Mouse (Mus musculus): ENCODE data around the gene Calm4. TPM values are rescaled to one million over a fixed set of nuclear protein-coding genes. Genes with fewer than 3 reads are reported as not detected.
"Not testable (repeated sequence)": the region's sequence is repeated elsewhere in the genome, so short reads cannot be mapped to it uniquely, and the experiment has no call there.

Gene Calm4
- total RNA-seq, 2 experiments from 2014 or later, result not detected

DNA sequence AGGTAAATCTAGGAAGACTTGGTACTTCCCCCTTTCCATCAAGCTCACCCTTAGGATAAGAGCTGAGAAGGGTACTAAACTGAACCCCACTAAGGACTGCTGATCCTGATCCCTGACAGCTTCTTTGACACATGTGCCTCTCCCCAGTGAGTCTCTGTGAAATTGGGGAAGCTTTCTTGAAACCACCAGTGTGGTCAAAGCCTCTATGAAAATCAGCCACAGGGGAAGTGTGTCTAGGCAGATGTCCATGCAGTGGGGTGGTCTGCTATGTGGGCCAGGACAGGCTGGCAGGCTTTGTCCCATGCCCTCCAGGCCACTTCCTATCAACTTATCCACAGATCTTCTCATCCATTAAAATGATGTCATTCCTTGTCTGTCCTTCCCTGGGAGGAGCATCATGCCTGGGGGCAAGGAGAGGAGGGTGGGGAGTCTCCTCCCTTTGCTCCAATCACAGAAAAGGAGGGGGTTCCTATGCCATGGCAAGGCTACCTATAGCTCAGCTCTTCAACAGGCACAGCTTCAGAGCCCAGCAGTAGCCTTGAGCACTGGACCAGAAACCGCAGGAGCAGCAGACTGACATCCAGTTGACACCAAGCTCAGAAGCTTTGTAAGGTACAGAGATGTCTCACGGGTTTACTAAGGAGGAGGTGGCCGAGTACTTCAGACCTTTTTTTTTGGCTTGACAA lies 16.2 kb downstream of the Calm4 start, which contains the start of gene Calm5:
Calm5 (plus strand) TSS at position 526 of the 686 bp plus-strand sequence.
- DNase-seq (ENCODE audit: low spot score in 2 of 2); intact Hi-C loops (cut with DNase I): not testable (repeated sequence)

DNA sequence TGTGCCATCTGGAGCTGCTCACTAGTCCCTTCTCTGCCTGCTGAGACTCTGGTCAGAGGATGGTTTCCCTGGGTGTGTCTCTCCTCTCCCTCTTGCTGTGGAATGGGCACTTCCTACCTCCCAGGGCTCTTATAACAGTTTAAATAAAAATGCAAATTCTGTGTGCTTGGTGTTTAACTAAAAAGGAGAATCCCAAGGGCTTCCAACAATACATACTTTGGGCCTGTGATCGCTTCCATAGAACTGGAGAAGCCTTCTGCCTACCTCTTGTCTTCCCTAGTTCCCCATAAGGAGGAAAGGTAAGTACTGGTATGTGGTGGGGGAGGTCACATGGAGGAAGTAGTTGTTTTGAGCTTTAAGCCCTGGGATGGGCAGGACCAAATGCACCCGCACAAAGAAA lies 17.3 kb downstream of the Calm4 start:
- DNase-seq (ENCODE audit: low spot score in 2 of 2), result no peak
- intact Hi-C loops (cut with DNase I), result no loop called here

DNA sequence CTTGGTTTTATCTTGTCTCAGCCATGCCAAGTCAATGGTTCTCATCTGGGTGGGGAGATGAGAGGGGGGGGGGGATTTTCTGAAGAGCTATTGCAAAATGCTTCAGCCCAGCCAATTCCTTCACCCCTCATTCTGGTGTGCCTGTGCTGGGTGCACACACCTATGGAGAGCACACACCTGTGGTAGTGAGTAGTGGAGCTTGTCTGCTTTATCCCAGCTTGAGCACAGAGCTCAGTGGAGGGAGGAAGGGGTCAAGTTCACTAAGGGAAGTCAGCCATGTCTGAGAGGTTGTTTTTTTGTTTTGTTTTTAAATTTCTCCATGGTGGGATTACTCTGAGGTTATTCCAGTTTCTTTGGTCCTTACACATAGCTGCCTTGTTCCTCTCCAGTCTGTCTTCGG lies 18.7 kb downstream of the Calm4 start:
- no peak for DNase-seq (ENCODE audit: low spot score in 2 of 2)
- intact Hi-C loops (cut with DNase I), result no loop called here

DNA sequence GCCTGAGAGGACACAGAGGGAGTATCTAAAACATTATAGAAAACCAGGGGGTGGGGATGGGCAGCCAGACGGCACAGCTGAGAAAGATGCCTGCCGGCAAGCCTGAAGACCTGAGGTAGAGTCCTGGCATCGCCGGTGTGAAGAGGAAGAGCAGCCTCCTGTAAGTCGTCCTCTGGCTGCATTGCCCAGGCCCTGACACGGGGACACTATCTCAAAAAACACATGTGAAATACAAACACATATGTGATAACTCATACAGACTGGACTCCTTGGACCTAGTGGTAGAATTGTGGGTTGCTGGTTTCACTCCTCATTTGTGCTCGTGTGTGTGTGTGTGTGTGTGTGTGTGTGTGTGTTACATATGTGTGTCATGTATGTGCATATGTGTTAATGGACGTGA lies 23.7 kb downstream of the Calm4 start:
- intact Hi-C loops (cut with DNase I), result no loop called here
- DNase-seq (ENCODE audit: low spot score in 2 of 2), result no peak

DNA sequence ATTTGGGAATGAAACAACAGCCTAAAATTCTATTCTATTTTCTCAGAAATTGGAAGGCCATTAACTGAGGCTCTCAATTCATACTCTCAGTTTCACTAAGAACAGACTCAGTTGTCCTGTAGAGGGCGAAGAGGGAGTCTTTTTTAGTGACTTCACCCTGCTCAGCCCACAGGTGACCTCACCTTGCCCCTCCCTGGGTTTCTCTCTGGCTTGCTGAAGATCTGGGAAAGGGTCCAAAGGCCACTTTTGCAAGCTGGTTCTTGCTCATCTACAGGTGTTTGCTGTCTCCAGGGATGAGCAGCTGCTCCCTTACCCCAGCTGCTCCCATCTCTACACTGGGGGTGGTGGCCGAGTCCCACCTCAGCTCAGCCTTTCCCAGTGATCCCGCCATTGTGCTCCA lies 24.8 kb downstream of the Calm4 start:
- DNase-seq (ENCODE audit: low spot score in 2 of 2), result no peak

DNA sequence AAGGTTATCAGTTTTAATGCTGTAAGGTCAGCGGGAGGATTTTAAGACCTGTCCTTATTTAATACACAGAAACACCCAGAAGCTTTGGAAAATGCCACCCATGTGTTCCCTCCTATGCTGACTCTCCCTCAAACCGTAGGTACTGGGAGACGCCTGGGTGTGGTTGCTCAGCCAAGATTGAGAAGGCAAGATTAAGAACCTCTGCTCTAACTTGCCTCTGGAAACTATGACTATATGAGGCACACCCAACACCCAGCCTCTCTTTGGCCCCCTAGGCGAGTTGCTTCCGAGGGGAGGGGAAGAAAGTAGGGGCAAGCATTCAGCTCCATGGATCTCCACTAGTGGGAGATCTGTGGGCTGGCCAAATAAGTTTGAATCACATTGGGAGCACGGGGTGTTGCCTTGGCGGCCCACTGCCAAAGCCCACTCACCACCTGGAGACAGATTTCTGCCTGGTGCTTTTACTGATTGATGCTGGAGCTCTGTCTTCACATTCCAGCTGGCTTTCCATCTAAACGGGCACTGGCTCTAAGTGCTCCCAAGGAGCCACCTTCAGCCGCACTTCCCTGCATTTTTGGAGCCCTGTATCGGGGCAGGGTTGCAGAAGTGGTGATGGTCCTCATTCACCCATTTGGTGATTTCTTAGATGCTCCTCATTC lies 25.5 kb downstream of the Calm4 start:
- peak; percentile 23 to 35 for DNase-seq (ENCODE audit: low spot score in 2 of 2)
- intact Hi-C loops (cut with DNase I), result no loop called here

More for the DNA sequence above, 24.8 kb downstream of the Calm4 start:
- intact Hi-C loops (cut with DNase I), result no loop called here

DNA sequence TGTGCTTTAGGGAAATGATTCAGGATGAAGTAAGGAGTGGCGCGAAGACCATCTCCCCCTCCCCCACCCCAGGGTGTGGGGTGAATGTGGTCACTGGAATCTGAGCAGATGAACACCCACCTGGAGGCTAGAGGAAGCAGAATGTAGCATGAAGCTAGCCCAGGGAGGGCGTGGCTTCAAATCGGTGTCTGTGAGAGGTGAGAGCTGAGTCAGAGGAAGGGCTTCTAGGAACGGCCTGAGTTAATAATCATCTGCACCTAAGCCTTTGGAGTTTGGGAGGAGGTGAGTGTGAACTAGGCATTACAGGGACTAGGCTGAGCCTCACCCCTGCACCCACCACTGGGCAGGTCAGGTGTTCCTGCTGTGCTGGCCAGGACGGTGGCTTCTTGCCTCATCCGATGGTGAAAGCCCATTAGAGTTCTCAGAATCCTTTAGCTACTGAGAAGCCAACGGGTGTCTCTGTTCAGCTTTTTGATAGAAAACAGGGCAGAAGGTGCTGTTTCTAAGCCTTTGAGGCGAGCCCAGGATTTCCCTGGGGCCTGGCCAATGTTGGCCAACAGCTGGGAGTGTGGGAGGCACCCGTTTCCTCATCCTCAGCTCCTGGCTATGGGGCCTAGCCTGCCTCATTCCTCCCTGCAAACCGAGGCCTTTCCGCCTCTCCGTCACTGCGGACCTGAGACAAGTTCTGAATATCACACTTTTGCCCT lies 28.2 kb downstream of the Calm4 start:
- intact Hi-C loops (cut with DNase I), result no loop called here
- DNase-seq (ENCODE audit: low spot score in 2 of 2), result no peak

DNA sequence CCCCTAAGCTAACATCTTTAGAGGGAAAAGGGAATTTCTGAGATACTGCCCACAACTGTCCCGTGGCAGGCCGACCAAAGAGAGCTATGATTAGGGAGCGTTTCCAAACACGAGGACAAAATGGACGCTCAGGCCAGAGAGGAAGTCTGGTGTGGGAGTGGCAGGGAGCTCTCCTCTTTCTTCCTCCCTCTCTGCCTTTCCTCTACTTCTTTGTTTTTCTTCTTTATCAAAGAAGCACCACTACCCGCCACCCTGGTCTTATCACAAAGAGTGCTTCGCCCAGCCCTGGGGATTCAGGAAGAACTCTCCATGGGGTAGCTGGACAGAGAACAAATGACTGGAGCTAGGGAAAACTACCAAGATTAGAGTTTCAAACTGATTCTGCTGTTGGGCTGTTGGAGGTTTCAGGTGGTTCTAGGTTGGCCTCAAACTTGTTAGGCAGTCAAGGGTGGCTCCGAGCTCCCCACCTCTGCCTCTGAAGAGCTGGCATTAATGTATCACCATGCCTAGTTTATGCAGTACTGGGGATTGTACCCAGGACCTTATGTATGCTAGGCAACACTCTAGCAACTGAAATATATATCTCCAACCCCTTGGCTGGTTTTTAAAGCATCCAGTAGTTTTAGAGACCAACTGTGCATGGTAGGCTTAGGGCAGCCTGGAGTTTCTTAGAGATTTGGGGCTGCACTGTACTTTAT lies 28.9 kb downstream of the Calm4 start:
- intact Hi-C loops (cut with DNase I), result no loop called here
- no peak for DNase-seq (ENCODE audit: low spot score in 2 of 2)

DNA sequence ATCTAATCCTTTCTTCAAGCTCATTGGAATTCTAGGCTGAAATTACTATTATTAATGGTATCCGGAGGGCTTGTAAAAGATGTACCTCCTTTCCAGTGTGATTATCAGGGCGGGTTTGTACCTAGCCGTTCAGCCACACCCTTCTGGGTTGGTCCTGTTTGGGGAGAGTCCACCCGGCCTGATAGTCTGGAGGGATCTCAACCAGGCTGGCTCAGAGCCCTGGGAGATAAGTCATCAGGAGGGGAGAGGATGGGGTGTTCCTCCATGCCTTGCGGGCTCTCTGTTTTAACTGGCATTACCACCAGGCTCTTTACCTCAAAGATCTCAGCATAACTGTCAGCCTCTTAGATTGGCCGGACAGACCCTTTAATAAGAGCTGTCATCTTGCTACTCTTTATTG lies 29.6 kb downstream of the Calm4 start:
- no peak for DNase-seq (ENCODE audit: low spot score in 2 of 2)
- intact Hi-C loops (cut with DNase I), result no loop called here

DNA sequence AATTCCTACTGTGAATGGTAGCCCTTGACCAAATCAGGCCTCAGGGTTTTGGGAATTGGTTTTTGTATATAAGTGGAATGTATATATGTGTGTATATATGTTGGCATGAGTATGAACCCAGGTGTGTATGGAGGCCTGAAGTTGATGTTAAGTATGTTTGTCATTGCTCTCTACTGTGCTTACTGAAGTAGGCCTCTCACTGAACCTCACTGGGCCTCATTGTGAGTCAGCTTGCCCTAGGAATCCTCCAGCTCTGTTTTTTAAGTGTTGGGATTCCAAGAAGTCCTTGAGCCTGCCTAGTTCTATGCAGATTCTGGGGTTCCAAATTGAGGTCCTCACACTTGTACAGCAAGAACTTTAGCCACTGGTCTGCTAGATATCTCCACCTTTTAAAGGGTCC lies 32.3 kb downstream of the Calm4 start:
- intact Hi-C loops (cut with DNase I), result no loop called here
- DNase-seq (ENCODE audit: low spot score in 2 of 2), result no peak

DNA sequence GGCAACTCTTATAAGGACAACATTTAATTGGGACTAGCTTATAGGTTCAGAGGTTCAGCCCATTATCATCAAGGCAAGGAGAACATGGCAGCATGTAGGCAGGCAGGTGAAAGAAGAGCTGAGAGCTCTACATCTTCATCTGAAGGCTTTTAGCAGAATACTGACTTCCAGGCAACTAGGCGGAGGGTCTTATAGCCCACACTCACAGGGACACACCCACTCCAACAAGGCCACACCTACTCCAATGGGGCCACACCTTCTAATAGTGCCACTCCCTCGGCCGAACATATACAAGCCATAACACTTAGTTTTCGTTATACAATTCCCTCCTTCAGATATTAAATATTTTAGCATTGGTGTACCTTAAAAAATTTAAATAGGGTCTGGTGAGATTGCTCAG lies 35.3 kb downstream of the Calm4 start:
- intact Hi-C loops (cut with DNase I), result no loop called here
- DNase-seq (ENCODE audit: low spot score in 2 of 2), result no peak

DNA sequence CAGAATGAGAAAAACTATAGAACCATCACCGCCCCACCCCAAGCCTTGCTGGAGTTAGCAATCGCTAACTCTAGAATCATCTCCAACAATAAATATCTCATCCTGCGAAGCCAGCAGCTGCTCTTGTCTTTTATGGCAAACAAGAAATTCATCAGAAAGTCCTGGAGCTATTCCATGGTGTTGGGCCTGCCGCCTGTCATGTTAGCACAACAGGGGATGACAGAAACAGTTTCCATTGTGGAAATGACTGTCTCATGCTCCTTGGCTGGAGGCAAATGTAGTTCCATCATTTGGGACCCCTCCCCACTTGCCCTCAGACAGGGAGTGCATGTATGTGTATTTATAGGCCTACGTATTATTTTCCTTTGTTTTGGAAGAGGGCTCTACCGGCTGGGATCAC lies 38.9 kb downstream of the Calm4 start:
- intact Hi-C loops (cut with DNase I), result no loop called here
- DNase-seq (ENCODE audit: low spot score in 2 of 2), result peak in 1 of 2 experiments; percentile 25

DNA sequence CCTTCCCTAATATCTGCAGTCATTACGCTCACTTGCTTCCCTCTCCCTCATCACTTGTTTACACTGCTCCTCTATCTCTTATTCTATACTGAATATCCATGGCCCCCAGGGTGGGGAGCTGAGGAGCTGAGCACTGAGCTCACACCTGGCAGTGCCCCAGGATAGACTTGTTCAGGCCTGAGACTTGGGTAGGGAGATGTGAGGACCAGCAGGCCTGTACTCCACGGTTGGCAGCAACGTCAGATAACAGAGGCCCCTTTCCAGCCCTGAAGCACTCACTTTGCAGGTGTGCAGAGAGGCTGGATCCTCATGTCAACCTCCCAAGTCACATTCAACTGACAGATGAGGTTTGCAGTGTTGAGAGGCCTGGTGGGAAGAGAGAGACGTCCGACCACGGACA lies 39.6 kb downstream of the Calm4 start:
- intact Hi-C loops (cut with DNase I), result no loop called here

DNA sequence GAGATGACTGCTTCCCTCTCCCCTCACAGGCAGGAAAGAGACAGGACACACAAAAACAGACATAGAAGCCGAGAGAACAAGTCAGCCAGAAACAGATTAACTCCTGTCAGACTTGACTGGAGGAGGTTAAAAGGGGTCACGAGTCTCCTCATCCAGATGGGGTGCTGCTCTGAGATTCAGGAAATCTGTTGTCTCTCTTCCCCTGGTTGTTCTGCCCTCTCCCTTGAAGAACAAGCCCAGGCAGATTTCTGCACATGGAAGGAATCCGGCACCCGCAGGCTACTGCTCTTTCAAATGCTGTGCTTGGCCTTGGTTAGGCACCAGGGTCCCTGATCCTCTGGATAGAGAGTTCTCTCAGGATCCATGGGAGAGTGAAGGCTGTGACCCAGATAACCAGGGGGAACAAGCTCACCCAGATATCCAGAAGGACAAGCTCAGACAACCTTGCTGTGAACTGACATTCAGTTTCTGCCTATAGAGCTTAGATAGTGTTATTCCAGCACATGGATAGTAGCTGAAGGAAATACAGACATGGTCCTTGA lies 40.2 kb downstream of the Calm4 start:
- intact Hi-C loops (cut with DNase I), result no loop called here
- DNase-seq (ENCODE audit: low spot score in 2 of 2), result no peak

More for the DNA sequence above, 39.6 kb downstream of the Calm4 start:
- no peak for DNase-seq (ENCODE audit: low spot score in 2 of 2)

DNA sequence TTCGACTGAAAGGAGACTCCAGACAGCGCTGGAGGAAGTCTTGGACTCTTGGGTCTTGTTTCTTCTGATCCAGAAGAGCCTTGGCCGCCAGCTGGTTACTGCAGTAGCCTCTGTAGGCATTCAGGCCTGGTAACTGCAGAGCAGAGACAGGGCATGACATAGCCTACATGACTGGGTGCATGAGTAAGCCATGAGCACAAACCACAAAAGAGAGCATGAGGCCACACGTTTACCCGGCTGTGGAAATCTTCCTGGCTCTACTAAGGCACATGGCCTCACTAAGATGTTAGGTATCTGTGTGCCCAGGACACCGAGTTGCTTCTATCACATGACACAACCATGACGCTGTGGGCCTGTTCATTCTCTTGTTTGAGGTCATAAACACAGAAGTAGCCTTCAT lies 49.1 kb downstream of the Calm4 start:
- intact Hi-C loops (cut with DNase I), result no loop called here

More for the DNA sequence above, 49.1 kb downstream of the Calm4 start:
- no peak for DNase-seq (ENCODE audit: low spot score in 2 of 2)

Other genes starting within 250 kb of the Calm4 start
- gene Fam208b, start 226.6 kb upstream of the Calm4 start, total RNA-seq (2021), result 10 to 100 TPM; 24.3 TPM
- gene Asb13, start 203.7 kb upstream of the Calm4 start, total RNA-seq (2021), result 10 to 100 TPM; 39.0 to 44.7 TPM
- not detected for gene Calml3, start 33.4 kb upstream of the Calm4 start, total RNA-seq (2021)
- not detected for gene Calm5, start 16.4 kb downstream of the Calm4 start, total RNA-seq (2021)
- gene Net1, start 80.5 kb downstream of the Calm4 start, total RNA-seq (2021), result 10 to 100 TPM; 32.2 to 41.1 TPM
- not detected for gene Tubal3, start 80.5 kb downstream of the Calm4 start, total RNA-seq (2021)
- not detected for gene Ucn3, start 107.6 kb downstream of the Calm4 start, total RNA-seq (2021)
- gene Akr1c14, start 211.3 kb downstream of the Calm4 start, total RNA-seq (2021), result 1 to 10 TPM; 2.1 to 2.4 TPM